Mouse (Mus musculus): Measurements from ENCODE around the gene Dnase1l2.

GRCm38 (mm10) chr17:24424489-24424888, 18.4 kb downstream of the Dnase1l2 start:
- TF ChIP-seq CTCF (IDR thresholded peaks at IDR 0.05; ENCODE audit: low read depth) (no peak), EP300 (IDR thresholded peaks at IDR 0.05; ENCODE audit: low read depth) (no peak)
